Mouse (Mus musculus): Measurements from ENCODE around the gene Ociad1. TPM values are rescaled to one million over a fixed set of nuclear protein-coding genes. Genes with fewer than 3 reads are reported as not detected.
A peak's percentile ranks its signal among the peaks of the same experiment; 100 is the strongest.
"Not testable (repeated sequence)": the region's sequence is repeated elsewhere in the genome, so short reads cannot be mapped to it uniquely, and the experiment has no call there.

Gene Ociad1
- total RNA-seq, 2 experiments from 2014 or later: 464 to 480 TPM

GRCm38 (mm10) chr5:73285470-73285978 lies 7.1 kb upstream of the Ociad1 start:
- DNase-seq: no peak

GRCm38 (mm10) chr5:73286603-73287002 lies 6.0 kb upstream of the Ociad1 start:
- DNase-seq: no peak

GRCm38 (mm10) chr5:73289900-73290299 lies 2.7 kb upstream of the Ociad1 start:
- DNase-seq: no peak

- DNase-seq: no peak
Measured at GRCm38 (mm10) chr5:73293458-73293827, 859 bp downstream of the Ociad1 start.

- no peak for DNase-seq
Measured at GRCm38 (mm10) chr5:73295016-73295415, 2.4 kb downstream of the Ociad1 start.

- no peak for DNase-seq
Measured at GRCm38 (mm10) chr5:73295916-73296315, 3.3 kb downstream of the Ociad1 start.

- DNase-seq: no peak
Measured at GRCm38 (mm10) chr5:73301601-73302307, 9.2 kb downstream of the Ociad1 start.

- DNase-seq: no peak
Measured at GRCm38 (mm10) chr5:73304507-73304906, 11.9 kb downstream of the Ociad1 start.

GRCm38 (mm10) chr5:73306486-73306885 lies 13.9 kb downstream of the Ociad1 start:
- no peak for DNase-seq

- DNase-seq: no peak
Measured at GRCm38 (mm10) chr5:73307297-73307696, 14.7 kb downstream of the Ociad1 start.

- no peak for DNase-seq
Measured at GRCm38 (mm10) chr5:73309496-73309895, 16.9 kb downstream of the Ociad1 start.

- DNase-seq: no peak
Measured at GRCm38 (mm10) chr5:73310401-73310800, 17.8 kb downstream of the Ociad1 start.

- no peak for DNase-seq
Measured at GRCm38 (mm10) chr5:73311458-73311857, 18.9 kb downstream of the Ociad1 start.

GRCm38 (mm10) chr5:73313591-73313990 lies 21.0 kb downstream of the Ociad1 start:
- DNase-seq: no peak

GRCm38 (mm10) chr5:73314654-73315053 lies 22.1 kb downstream of the Ociad1 start:
- DNase-seq: no peak

GRCm38 (mm10) chr5:73319306-73319705 lies 26.7 kb downstream of the Ociad1 start:
- DNase-seq: no peak

- not testable (repeated sequence) for DNase-seq
Measured at GRCm38 (mm10) chr5:73322684-73323083, 30.1 kb downstream of the Ociad1 start.

GRCm38 (mm10) chr5:73323602-73324001 lies 31.0 kb downstream of the Ociad1 start:
- DNase-seq: no peak

- DNase-seq: no peak
Measured at GRCm38 (mm10) chr5:73324526-73325170, 32.1 kb downstream of the Ociad1 start.

- DNase-seq: no peak
Measured at GRCm38 (mm10) chr5:73331002-73331401, 38.4 kb downstream of the Ociad1 start.

GRCm38 (mm10) chr5:73336448-73336847 lies 43.9 kb downstream of the Ociad1 start:
- DNase-seq: no peak

GRCm38 (mm10) chr5:73337961-73338831 lies 45.6 kb downstream of the Ociad1 start:
- DNase-seq: peak; percentile 43 to 47

- DNase-seq: no peak
Measured at GRCm38 (mm10) chr5:73338832-73339163, 46.2 kb downstream of the Ociad1 start.
